Comparison of ENCODE assay signal across 12 mouse cellular contexts in genomic region chr12:35401219-35401618, GRCm38 (mm10).
"Had no signal": no experiment of that assay in that cellular context is flagged by ENCODE, and none has a peak within 500 bp of the region (broad histone marks: within the 10 kb centered on the region; RNA-seq: fewer than 3 reads in every experiment).

No protein-coding gene starts in this region.

- H3K27me3 ChIP-seq: limb, embryonic 13.5 days; midbrain, embryonic 13.5 days; neural tube, embryonic 15.5 days had no signal

- H3K4me2 ChIP-seq: limb, embryonic 13.5 days; midbrain, embryonic 13.5 days; neural tube, embryonic 15.5 days had no signal

- ATAC-seq: midbrain, embryonic 13.5 days had no signal

- H3K36me3 ChIP-seq: limb, embryonic 13.5 days; midbrain, embryonic 13.5 days; neural tube, embryonic 15.5 days had no signal

- H3K4me1 ChIP-seq: limb, embryonic 13.5 days; midbrain, embryonic 13.5 days; neural tube, embryonic 15.5 days had no signal

- H3K27ac ChIP-seq: kidney, postnatal 0 days; limb, embryonic 13.5 days; liver, embryonic 14.5 days; midbrain, embryonic 13.5 days; neural tube, embryonic 15.5 days had no signal

- H3K9me3 ChIP-seq: limb, embryonic 13.5 days; midbrain, embryonic 13.5 days; neural tube, embryonic 15.5 days had no signal

- H3K4me3 ChIP-seq: limb, embryonic 13.5 days; midbrain, embryonic 13.5 days; myocyte; neural tube, embryonic 15.5 days had no signal

- H3K9ac ChIP-seq: limb, embryonic 13.5 days; liver, embryonic 14.5 days; midbrain, embryonic 13.5 days; neural tube, embryonic 15.5 days had no signal

- DNase-seq: kidney, adult 11 months; kidney, adult 9 months; kidney, postnatal 36 days; left cerebral cortex, postnatal 4 days; lung, adult 18-20 months; thymus, postnatal 36 days had no signal
